Mouse (Mus musculus): Measurements from ENCODE around the gene Dzip3.

- no peak for TF ChIP-seq TAL1 (IDR thresholded peaks at IDR 0.05; ENCODE audit: low read length)
- no peak for TF ChIP-seq GATA1 (IDR thresholded peaks at IDR 0.05; ENCODE audit: low read length)
These were observed at the start of gene Dzip3, which contains the start of gene Cip2a for GRCm38 (mm10) chr16:48993559-48994342.
